Comparison of ENCODE assay signal across 8 mouse cellular contexts in genomic region chr16:92399490-92400458, GRCm38 (mm10). TPM values are rescaled to one million over a fixed set of nuclear protein-coding genes. Genes with fewer than 3 reads are reported as not detected.
DNase-seq lines count a peak whose midpoint lies in the region; ATAC-seq and TF ChIP-seq lines count a peak whose summit lies in the region.

No protein-coding gene starts in this region.

- peak; percentile 43 for TF ChIP-seq POLR2A in ES-Bruce4 (IDR thresholded peaks at IDR 0.05; ENCODE audit: insufficient read depth, low read length)

- under 1% methylated on average over 37 of the region's 37 CpGs for WGBS in forebrain, postnatal 0 days
- 2% methylated on average over 37 of the region's 37 CpGs for WGBS in liver, embryonic 16.5 days (ENCODE audit: insufficient replicate concordance)
- WGBS in neural tube, embryonic 14.5 days: under 1% methylated on average over 37 of the region's 37 CpGs

- peak overlapping the region; percentile 81 for H3K27ac ChIP-seq in ES-Bruce4 (ENCODE audit: insufficient read depth, low read length)
- peak overlapping the region; percentile 51 for H3K27ac ChIP-seq in forebrain, postnatal 0 days (ENCODE audit: low read depth, low read length)
- H3K27ac ChIP-seq in liver, embryonic 16.5 days (ENCODE audit: low read length): 0 out of 2 replicates have a peak overlapping the region, but pooled peaks have one; percentile 13
- peak overlapping the region; percentile 60 for H3K27ac ChIP-seq in neural tube, embryonic 14.5 days (ENCODE audit: low read depth, low read length)

- H3K4me1 ChIP-seq in ES-Bruce4 (ENCODE audit: control insufficient read depth, insufficient read depth, low read length): peaks cover 11% of the 10 kb centered on the region
- H3K4me1 ChIP-seq in forebrain, postnatal 0 days (ENCODE audit: insufficient read depth): peaks cover 16% of the 10 kb centered on the region
- no peaks in the 10 kb centered on the region; the same call in 1 of the 2 replicates for H3K4me1 ChIP-seq in liver, embryonic 16.5 days (ENCODE audit: control insufficient read depth, low read depth, low read length)
- peaks cover 24% of the 10 kb centered on the region for H3K4me1 ChIP-seq in neural tube, embryonic 14.5 days (ENCODE audit: control insufficient read depth, insufficient read depth, low read length)

- peak; percentile 90 for ATAC-seq in forebrain, postnatal 0 days
- peak; percentile 88 for ATAC-seq in liver, embryonic 16.5 days (ENCODE audit: low read depth)
- peak; percentile 87 for ATAC-seq in neural tube, embryonic 14.5 days (ENCODE audit: low read depth)

- peak; percentile 78 for TF ChIP-seq EP300 in ES-Bruce4 (IDR thresholded peaks at IDR 0.05; ENCODE audit: insufficient read depth, low read depth, low read length)

- peak overlapping the region; percentile 81 for H3K4me2 ChIP-seq in forebrain, postnatal 0 days (ENCODE audit: low read depth)
- peak overlapping the region; percentile 59 for H3K4me2 ChIP-seq in liver, embryonic 16.5 days (ENCODE audit: low read depth, low read length)
- peak overlapping the region; percentile 89 for H3K4me2 ChIP-seq in neural tube, embryonic 14.5 days (ENCODE audit: low read depth, low read length)

- DNase-seq in cerebellum, adult 18-20 months: peak; percentile 66 to 72
- peak; percentile 79 for DNase-seq in forebrain, postnatal 0 days
- DNase-seq in heart, postnatal 25 days (ENCODE audit: low spot score): peak; percentile 82
- peak; percentile 69 for DNase-seq in layer of hippocampus, adult 11-12 months (ENCODE audit: low spot score)
- peak; percentile 12 for DNase-seq in thymus, postnatal 25 days

- no peaks in the 10 kb centered on the region for H3K27me3 ChIP-seq in ES-Bruce4 (ENCODE audit: control insufficient read depth, insufficient read depth, low read length, poor library complexity, severe bottlenecking)
- no peaks in the 10 kb centered on the region for H3K27me3 ChIP-seq in forebrain, postnatal 0 days (ENCODE audit: insufficient read depth, low read length)
- H3K27me3 ChIP-seq in liver, embryonic 16.5 days (ENCODE audit: control insufficient read depth, insufficient read depth, low read depth, low read length): peaks cover 27% of the 10 kb centered on the region
- H3K27me3 ChIP-seq in neural tube, embryonic 14.5 days (ENCODE audit: control insufficient read depth, insufficient read depth, low read length): no peaks in the 10 kb centered on the region

- H3K4me3 ChIP-seq in ES-Bruce4 (ENCODE audit: low read depth, low read length): peak overlapping the region; percentile 72
- peak overlapping the region; percentile 42 for H3K4me3 ChIP-seq in forebrain, postnatal 0 days (ENCODE audit: low read depth, low read length)
- H3K4me3 ChIP-seq in liver, embryonic 16.5 days (ENCODE audit: low read depth, low read length): peak overlapping the region; percentile 47
- H3K4me3 ChIP-seq in neural tube, embryonic 14.5 days (ENCODE audit: low read depth, low read length): peak overlapping the region; percentile 33

- intact Hi-C loops in heart, postnatal 25 days (cut with DNase I): no loop called here

- TF ChIP-seq CTCF in ES-Bruce4 (IDR thresholded peaks at IDR 0.05; ENCODE audit: low read depth, low read length): no peak
- no peak for TF ChIP-seq CTCF in forebrain, postnatal 0 days (IDR thresholded peaks at IDR 0.05; ENCODE audit: low read depth)

- H3K36me3 ChIP-seq in ES-Bruce4 (ENCODE audit: control insufficient read depth, insufficient read depth, low read length, poor library complexity, severe bottlenecking): peaks cover 3% of the 10 kb centered on the region; the same call in 1 of the 2 replicates
- peaks cover 20% of the 10 kb centered on the region for H3K36me3 ChIP-seq in forebrain, postnatal 0 days (ENCODE audit: insufficient read depth)
- H3K36me3 ChIP-seq in liver, embryonic 16.5 days (ENCODE audit: control insufficient read depth, insufficient read depth): no peaks in the 10 kb centered on the region
- peaks cover 4% of the 10 kb centered on the region; the same call in 1 of the 2 replicates for H3K36me3 ChIP-seq in neural tube, embryonic 14.5 days (ENCODE audit: control insufficient read depth, insufficient read depth, low read length)

- H3K9me3 ChIP-seq in ES-Bruce4 (replicated peaks; ENCODE audit: control insufficient read depth, insufficient read depth, low read length, poor library complexity, severe bottlenecking): no peaks in the 10 kb centered on the region
- H3K9me3 ChIP-seq in forebrain, postnatal 0 days (ENCODE audit: low read length): no peaks in the 10 kb centered on the region
- H3K9me3 ChIP-seq in liver, embryonic 16.5 days (replicated peaks; ENCODE audit: control insufficient read depth, low read length): no peaks in the 10 kb centered on the region
- no peaks in the 10 kb centered on the region for H3K9me3 ChIP-seq in neural tube, embryonic 14.5 days (ENCODE audit: control insufficient read depth, low read length)

- H3K9ac ChIP-seq in ES-Bruce4 (ENCODE audit: low read depth, poor library complexity, severe bottlenecking): peak overlapping the region; percentile 72
- H3K9ac ChIP-seq in forebrain, postnatal 0 days: peak overlapping the region; percentile 52
- peak overlapping the region; percentile 18; the same call in 1 of the 2 replicates for H3K9ac ChIP-seq in liver, embryonic 16.5 days (ENCODE audit: low read depth, low read length)
- peak overlapping the region; percentile 65 for H3K9ac ChIP-seq in neural tube, embryonic 14.5 days (replicated peaks; ENCODE audit: low read depth, low read length)

RNA-seq across cellular contexts. Expression of gene Kcne1, which starts 40.5 kb away (rescaled TPM):
- not detected in 2 replicates for polyA plus RNA-seq in ES-Bruce4 (2011; ENCODE audit: insufficient read depth, insufficient read length, low read depth, missing spikeins)
- total RNA-seq in forebrain, postnatal 0 days (2014; rRNA removed): not detected in 2 replicates
- not detected in 2 replicates for polyA plus RNA-seq in forebrain, postnatal 0 days (2015; fragmentation: Nextera tagmentation; extraction: Ambion mirVana)
- 10 to 100 TPM; 39.8 to 40.1 TPM for total RNA-seq in heart, postnatal 25 days (2021)
- polyA plus RNA-seq in liver, embryonic 16.5 days (2015; fragmentation: Nextera tagmentation; extraction: Ambion mirVana): not detected in 2 replicates
- 0.32 and 0.37 TPM in 2 replicates for polyA plus RNA-seq in neural tube, embryonic 14.5 days (2014; fragmentation: Nextera tagmentation; extraction: Ambion mirVana)

Comparison
In these comparisons a context has a peak if more than half of its experiments do, and no peak if none do; other contexts are left out.
1. Peak in every context shown above with its lines: DNase-seq, ATAC-seq, H3K4me3 ChIP-seq and H3K27ac ChIP-seq.
2. H3K27ac ChIP-seq: peak in every context shown above with its lines; median percentile 81 in ES-Bruce4; 60 in neural tube, embryonic 14.5 days; 51 in forebrain, postnatal 0 days; 13 in liver, embryonic 16.5 days.
3. H3K9ac ChIP-seq: peak in every context shown above with its lines; median percentile 72 in ES-Bruce4; 65 in neural tube, embryonic 14.5 days; 52 in forebrain, postnatal 0 days; 18 in liver, embryonic 16.5 days.
4. DNase-seq: peak in every context shown above with its lines; median percentile 82 in heart, postnatal 25 days; 79 in forebrain, postnatal 0 days; 69 in cerebellum, adult 18-20 months; 69 in layer of hippocampus, adult 11-12 months; 12 in thymus, postnatal 25 days.